Mouse (Mus musculus): ENCODE results near the gene Atp9a. TPM values are rescaled to one million over a fixed set of nuclear protein-coding genes. Genes with fewer than 3 reads are reported as not detected.

Atp9a gene
- polyA plus RNA-seq, 2 experiments, result 1.3 to 2.3 TPM

- no peak for ATAC-seq (ENCODE audit: insufficient read depth)
- DNase-seq (ENCODE audit: low read depth in 3 of 3, low spot score in 3 of 3), result no peak
- TF ChIP-seq CTCF (IDR thresholded peaks at IDR 0.05; ENCODE audit: low read depth) (no peak), EP300 (IDR thresholded peaks at IDR 0.05; ENCODE audit: low read depth) (no peak)
- Histone ChIP-seq H3K4me1 (replicated peaks; ENCODE audit: control insufficient read depth in 2 of 2, insufficient read depth in 2 of 2, low read length in 1 of 2) (no peaks in the 10 kb centered on the region), H3K9me3 (ENCODE audit: control insufficient read depth, low read length) (no peaks in the 10 kb centered on the region), H3K36me3 (replicated peaks; ENCODE audit: control insufficient read depth, insufficient read depth, low read depth) (no peaks in the 10 kb centered on the region), H3K27me3 (ENCODE audit: control insufficient read depth, insufficient read depth, low read length) (no peaks in the 10 kb centered on the region), H3K9ac (replicated peaks) (no peak overlapping the region), H3K4me2 (ENCODE audit: low read depth) (no peak overlapping the region), H3K4me3 (ENCODE audit: insufficient read depth in 1 of 2, low read depth in 2 of 2, low read length in 2 of 2) (no peak overlapping the region), H3K27ac (no peak overlapping the region)
- WGBS (ENCODE audit: insufficient replicate concordance), result 68% methylated on average over 11 of the region's 11 CpGs
These were observed 100.0 kb downstream of the Atp9a start for GRCm38 (mm10) chr2:168642187-168642586.

GRCm38 (mm10) chr2:168640460-168640859 lies 101.7 kb downstream of the Atp9a start:
- H3K27ac ChIP-seq, result no peak overlapping the region
- DNase-seq (ENCODE audit: low read depth in 3 of 3, low spot score in 3 of 3) (no peak), ATAC-seq (ENCODE audit: insufficient read depth) (no peak)
- no peak for TF ChIP-seq EP300 (IDR thresholded peaks at IDR 0.05; ENCODE audit: low read depth)
- no peaks in the 10 kb centered on the region for H3K36me3 ChIP-seq (replicated peaks; ENCODE audit: control insufficient read depth, insufficient read depth, low read depth)
- no peak overlapping the region for H3K4me3 ChIP-seq (ENCODE audit: insufficient read depth in 1 of 2, low read depth in 2 of 2, low read length in 2 of 2)
- WGBS (ENCODE audit: insufficient replicate concordance), result 81% methylated on average over 9 of the region's 9 CpGs
- H3K4me1 ChIP-seq (replicated peaks; ENCODE audit: control insufficient read depth in 2 of 2, insufficient read depth in 2 of 2, low read length in 1 of 2), result no peaks in the 10 kb centered on the region
- H3K9me3 ChIP-seq (ENCODE audit: control insufficient read depth, low read length), result no peaks in the 10 kb centered on the region
- H3K9ac ChIP-seq (replicated peaks), result no peak overlapping the region
- H3K4me2 ChIP-seq (ENCODE audit: low read depth), result no peak overlapping the region
- no peaks in the 10 kb centered on the region for H3K27me3 ChIP-seq (ENCODE audit: control insufficient read depth, insufficient read depth, low read length)

- WGBS (ENCODE audit: insufficient replicate concordance), result 72% methylated on average over 7 of the region's 7 CpGs
- Histone ChIP-seq H3K27me3 (ENCODE audit: control insufficient read depth, insufficient read depth, low read length) (no peaks in the 10 kb centered on the region), H3K4me2 (ENCODE audit: low read depth) (no peak overlapping the region), H3K9me3 (ENCODE audit: control insufficient read depth, low read length) (no peaks in the 10 kb centered on the region), H3K36me3 (replicated peaks; ENCODE audit: control insufficient read depth, insufficient read depth, low read depth) (no peaks in the 10 kb centered on the region), H3K9ac (replicated peaks) (no peak overlapping the region), H3K4me3 (ENCODE audit: insufficient read depth in 1 of 2, low read depth in 2 of 2, low read length in 2 of 2) (no peak overlapping the region), H3K4me1 (replicated peaks; ENCODE audit: control insufficient read depth in 2 of 2, insufficient read depth in 2 of 2, low read length in 1 of 2) (peaks cover 4 to 13% of the 10 kb centered on the region in 2 experiments; a peak in 3 of 4 replicates), H3K27ac (no peak overlapping the region)
- DNase-seq (ENCODE audit: low read depth in 3 of 3, low spot score in 3 of 3), result no peak
- TF ChIP-seq CTCF (IDR thresholded peaks at IDR 0.05; ENCODE audit: low read depth), result no peak
- TF ChIP-seq EP300 (IDR thresholded peaks at IDR 0.05; ENCODE audit: low read depth), result no peak
- ATAC-seq (ENCODE audit: insufficient read depth), result no peak
These were observed 107.3 kb downstream of the Atp9a start for GRCm38 (mm10) chr2:168634881-168635280.

GRCm38 (mm10) chr2:168633301-168633816 lies 108.8 kb downstream of the Atp9a start:
- WGBS (ENCODE audit: insufficient replicate concordance), result 5% methylated on average over 14 of the region's 14 CpGs
- no peaks in the 10 kb centered on the region for H3K27me3 ChIP-seq (ENCODE audit: control insufficient read depth, insufficient read depth, low read length)
- ATAC-seq (ENCODE audit: insufficient read depth), result peak; percentile 72
- H3K4me2 ChIP-seq (ENCODE audit: low read depth), result peak overlapping the region; percentile 34
- DNase-seq (ENCODE audit: low read depth in 3 of 3, low spot score in 3 of 3), result peak in 1 of 3 experiments; percentile 16
- no peak overlapping the region for H3K4me3 ChIP-seq (ENCODE audit: insufficient read depth in 1 of 2, low read depth in 2 of 2, low read length in 2 of 2)
- H3K9me3 ChIP-seq (ENCODE audit: control insufficient read depth, low read length), result no peaks in the 10 kb centered on the region
- no peak overlapping the region for H3K27ac ChIP-seq
- H3K36me3 ChIP-seq (replicated peaks; ENCODE audit: control insufficient read depth, insufficient read depth, low read depth), result no peaks in the 10 kb centered on the region
- H3K9ac ChIP-seq (replicated peaks), result no peak overlapping the region; the same call in 1 of the 2 replicates
- no peak for TF ChIP-seq CTCF (IDR thresholded peaks at IDR 0.05; ENCODE audit: low read depth)
- TF ChIP-seq EP300 (IDR thresholded peaks at IDR 0.05; ENCODE audit: low read depth), result 0 out of 2 replicates have a peak, but pooled peaks have one; percentile 10
- H3K4me1 ChIP-seq (replicated peaks; ENCODE audit: control insufficient read depth in 2 of 2, insufficient read depth in 2 of 2, low read length in 1 of 2), result peaks cover 4 to 13% of the 10 kb centered on the region in 2 experiments; a peak in 3 of 4 replicates

- DNase-seq (ENCODE audit: low read depth in 3 of 3, low spot score in 3 of 3), result no peak
- Histone ChIP-seq H3K4me2 (ENCODE audit: low read depth) (no peak overlapping the region), H3K4me3 (ENCODE audit: insufficient read depth in 1 of 2, low read depth in 2 of 2, low read length in 2 of 2) (no peak overlapping the region), H3K27me3 (ENCODE audit: control insufficient read depth, insufficient read depth, low read length) (no peaks in the 10 kb centered on the region), H3K36me3 (replicated peaks; ENCODE audit: control insufficient read depth, insufficient read depth, low read depth) (no peaks in the 10 kb centered on the region), H3K9me3 (ENCODE audit: control insufficient read depth, low read length) (no peaks in the 10 kb centered on the region), H3K27ac (no peak overlapping the region), H3K4me1 (replicated peaks; ENCODE audit: control insufficient read depth in 2 of 2, insufficient read depth in 2 of 2, low read length in 1 of 2) (peaks cover 4 to 13% of the 10 kb centered on the region in 2 experiments; a peak in 3 of 4 replicates), H3K9ac (replicated peaks) (no peak overlapping the region)
- no peak for ATAC-seq (ENCODE audit: insufficient read depth)
- TF ChIP-seq CTCF (IDR thresholded peaks at IDR 0.05; ENCODE audit: low read depth), result no peak
- no peak for TF ChIP-seq EP300 (IDR thresholded peaks at IDR 0.05; ENCODE audit: low read depth)
- 56% methylated on average over 6 of the region's 6 CpGs for WGBS (ENCODE audit: insufficient replicate concordance)
These were observed 109.7 kb downstream of the Atp9a start for GRCm38 (mm10) chr2:168632543-168632942.

Measured in liver, embryonic 14.5 days (tissue).